Mouse (Mus musculus) ES-E14 (cell line): ENCODE measurements around the gene Hemgn.

Experiments used
- CHD2 ChIP-seq: IDR thresholded peaks from 2 replicates; pipeline ENCODE4 v1.6.1; 2014; ENCODE audit warnings: mild to moderate bottlenecking, low read depth, low read length, inconsistent platforms
- MAFK ChIP-seq: IDR thresholded peaks from 2 replicates; pipeline ENCODE4 v1.6.1; 2014; ENCODE audit warnings: mild to moderate bottlenecking, low read depth, low read length, inconsistent platforms; ENCODE audit not compliant: insufficient read depth
- ZC3H11A ChIP-seq: IDR thresholded peaks from 2 replicates; pipeline ENCODE4 v1.6.1; 2012; ENCODE audit warnings: low read depth, mild to moderate bottlenecking, inconsistent platforms, low read length, borderline replicate concordance

DNA sequence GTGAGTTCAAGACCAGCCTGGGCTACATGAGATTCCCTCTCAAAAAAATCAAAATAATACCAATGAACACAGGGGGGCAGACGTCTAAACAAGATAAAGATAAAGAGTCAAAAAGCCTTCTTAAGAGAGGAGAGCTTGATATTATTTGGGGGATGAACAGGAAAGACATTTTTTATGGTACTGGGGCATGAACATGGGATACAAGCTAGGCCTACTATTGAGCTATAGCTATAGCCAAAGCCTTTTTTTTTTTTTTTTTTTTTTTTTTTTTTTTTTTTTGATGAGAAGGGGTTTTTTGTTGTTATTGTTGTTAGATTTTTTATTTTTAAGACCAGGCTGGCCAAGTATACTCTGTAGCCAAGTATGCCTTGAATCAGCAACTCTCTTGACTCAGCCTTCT lies 1.2 kb downstream of the Hemgn start:
- no peak for TF ChIP-seq MAFK
- TF ChIP-seq ZC3H11A, result no peak
- TF ChIP-seq CHD2, result no peak
